18 mouse cellular contexts compared by ENCODE assay signal in the genomic region with DNA sequence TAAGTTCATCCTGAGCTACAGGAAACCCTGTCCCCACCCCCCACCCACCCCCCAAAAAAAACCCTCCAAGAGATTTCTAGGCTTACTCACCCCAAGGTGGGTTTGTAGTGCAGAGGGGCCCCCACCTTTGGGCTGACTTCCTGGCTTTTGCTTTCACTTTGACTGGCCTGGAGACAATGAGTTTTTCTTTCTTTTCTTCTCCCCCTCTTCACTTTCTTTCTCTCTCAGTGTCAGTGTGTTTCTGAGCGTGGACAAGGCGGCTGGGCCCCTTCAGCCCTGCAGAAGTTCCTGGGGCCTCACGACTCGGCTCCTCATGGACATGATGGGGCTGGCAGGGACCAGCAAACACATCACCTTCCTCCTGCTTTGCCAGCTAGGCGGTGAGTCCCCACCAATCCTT. TPM values are rescaled to one million over a fixed set of nuclear protein-coding genes. Genes with fewer than 3 reads are reported as not detected.
DNase-seq lines count a peak whose midpoint lies in the region; ATAC-seq lines count a peak whose summit lies in the region.
"Had no signal": no experiment of that assay in that cellular context is flagged by ENCODE, and none has a peak within 500 bp of the region (broad histone marks: within the 10 kb centered on the region; RNA-seq: fewer than 3 reads in every experiment).

A gene (plus strand): TSS at position 211 of the 400 bp plus-strand sequence.

- H3K9me3 ChIP-seq in intestine, embryonic 16.5 days (ENCODE audit: control insufficient read depth, low read length) = no peaks in the 10 kb centered on the region
- H3K9me3 ChIP-seq in intestine, embryonic 15.5 days = no peaks in the 10 kb centered on the region
- no peaks in the 10 kb centered on the region for H3K9me3 ChIP-seq in neural tube, embryonic 15.5 days (replicated peaks)
- H3K9me3 ChIP-seq in kidney, embryonic 14.5 days (ENCODE audit: control insufficient read depth, low read length) = no peaks in the 10 kb centered on the region
- H3K9me3 ChIP-seq in hindbrain, embryonic 10.5 days = no peaks in the 10 kb centered on the region
- H3K9me3 ChIP-seq: forebrain, embryonic 15.5 days had no signal

- no peak within 1 kb of the TSS for H3K27ac ChIP-seq in intestine, embryonic 16.5 days (ENCODE audit: low read length)
- H3K27ac ChIP-seq in intestine, embryonic 15.5 days = no peak within 1 kb of the TSS
- no peak within 1 kb of the TSS for H3K27ac ChIP-seq in neural tube, embryonic 15.5 days (replicated peaks)
- no peak within 1 kb of the TSS for H3K27ac ChIP-seq in kidney, embryonic 14.5 days (ENCODE audit: low read depth, low read length)
- no peak within 1 kb of the TSS for H3K27ac ChIP-seq in hindbrain, embryonic 10.5 days
- H3K27ac ChIP-seq: forebrain, embryonic 15.5 days had no signal

- H3K4me2 ChIP-seq in intestine, embryonic 16.5 days (ENCODE audit: low read depth, low read length) = no peak within 1 kb of the TSS
- no peak within 1 kb of the TSS for H3K4me2 ChIP-seq in intestine, embryonic 15.5 days (replicated peaks)
- H3K4me2 ChIP-seq in neural tube, embryonic 15.5 days = no peak within 1 kb of the TSS
- H3K4me2 ChIP-seq in kidney, embryonic 14.5 days (replicated peaks; ENCODE audit: low read depth, low read length) = no peak within 1 kb of the TSS
- H3K4me2 ChIP-seq: forebrain, embryonic 15.5 days; midbrain, embryonic 11.5 days had no signal

- peak; percentile 69 for DNase-seq in CD4-positive, CD25-positive, alpha-beta regulatory T cell, adult 2 months (ENCODE audit: low read depth, low spot score)
- peak; percentile 36 for DNase-seq in splenic B cell, adult 2 months (ENCODE audit: low read depth, low spot score)
- no peak for DNase-seq in hindbrain, embryonic 10.5 days (ENCODE audit: low spot score)
- DNase-seq: adrenal gland, postnatal 36 days; cerebellum, adult 11 months; gastrocnemius, postnatal 25 days; kidney, postnatal 4 days; lung, adult 2 months had no signal

- H3K36me3 ChIP-seq in intestine, embryonic 16.5 days (ENCODE audit: control insufficient read depth, insufficient read depth, low read length) = no peaks in the 10 kb centered on the region
- no peaks in the 10 kb centered on the region for H3K36me3 ChIP-seq in intestine, embryonic 15.5 days
- H3K36me3 ChIP-seq in splenic B cell, adult 2 months (ENCODE audit: control insufficient read depth, insufficient read depth, low read length, poor library complexity, severe bottlenecking) = no peaks in the 10 kb centered on the region
- no peaks in the 10 kb centered on the region for H3K36me3 ChIP-seq in neural tube, embryonic 15.5 days
- no peaks in the 10 kb centered on the region for H3K36me3 ChIP-seq in kidney, embryonic 14.5 days (ENCODE audit: control insufficient read depth, insufficient read depth, low read length)
- H3K36me3 ChIP-seq in hindbrain, embryonic 10.5 days = no peaks in the 10 kb centered on the region
- H3K36me3 ChIP-seq: forebrain, embryonic 15.5 days had no signal

- WGBS in intestine, embryonic 16.5 days = 63% methylated on average over 5 of the region's 5 CpGs
- WGBS in intestine, embryonic 15.5 days = 63% methylated on average over 5 of the region's 5 CpGs
- WGBS in neural tube, embryonic 15.5 days = 57% methylated on average over 5 of the region's 5 CpGs
- WGBS in kidney, embryonic 14.5 days = 75% methylated on average over 5 of the region's 5 CpGs
- 68% methylated on average over 5 of the region's 5 CpGs for WGBS in hindbrain, embryonic 10.5 days

- no peak within 1 kb of the TSS for H3K4me3 ChIP-seq in intestine, embryonic 16.5 days (ENCODE audit: low read length)
- H3K4me3 ChIP-seq in intestine, embryonic 15.5 days (replicated peaks) = no peak within 1 kb of the TSS
- no peak within 1 kb of the TSS for H3K4me3 ChIP-seq in neural tube, embryonic 15.5 days (replicated peaks)
- H3K4me3 ChIP-seq in kidney, embryonic 14.5 days (ENCODE audit: low read length) = no peak within 1 kb of the TSS
- H3K4me3 ChIP-seq in hindbrain, embryonic 10.5 days = no peak within 1 kb of the TSS
- H3K4me3 ChIP-seq: forebrain, embryonic 15.5 days had no signal

- ATAC-seq in intestine, embryonic 16.5 days = no peak
- no peak for ATAC-seq in intestine, embryonic 15.5 days
- ATAC-seq in inflammation-experienced regulatory T-cells, adult 6 months = peak; percentile 65
- no peak for ATAC-seq in neural tube, embryonic 15.5 days (ENCODE audit: low FRiP score)
- no peak for ATAC-seq in kidney, embryonic 14.5 days (ENCODE audit: low FRiP score, low TSS enrichment)
- ATAC-seq: forebrain, embryonic 15.5 days; intestine, postnatal 0 days had no signal

- H3K4me1 ChIP-seq in intestine, embryonic 16.5 days (ENCODE audit: control insufficient read depth, insufficient read depth, low read length) = peaks cover 19% of the 10 kb centered on the region
- peaks cover 13% of the 10 kb centered on the region for H3K4me1 ChIP-seq in intestine, embryonic 15.5 days (replicated peaks)
- peaks cover 16% of the 10 kb centered on the region for H3K4me1 ChIP-seq in neural tube, embryonic 15.5 days
- peaks cover 15% of the 10 kb centered on the region for H3K4me1 ChIP-seq in kidney, embryonic 14.5 days (ENCODE audit: control insufficient read depth, insufficient read depth, low read length)
- H3K4me1 ChIP-seq in hindbrain, embryonic 10.5 days (replicated peaks) = peaks cover 31% of the 10 kb centered on the region

- H3K9ac ChIP-seq in intestine, embryonic 16.5 days (ENCODE audit: low read depth, low read length) = peak within 1 kb of the TSS; percentile 33; the same call in 1 of the 2 replicates
- no peak within 1 kb of the TSS for H3K9ac ChIP-seq in intestine, embryonic 15.5 days
- H3K9ac ChIP-seq in neural tube, embryonic 15.5 days (replicated peaks) = no peak within 1 kb of the TSS
- no peak within 1 kb of the TSS for H3K9ac ChIP-seq in kidney, embryonic 14.5 days (ENCODE audit: low read depth, low read length)
- H3K9ac ChIP-seq: forebrain, embryonic 15.5 days had no signal

- peaks cover 7% of the 10 kb centered on the region for H3K27me3 ChIP-seq in intestine, embryonic 16.5 days (replicated peaks; ENCODE audit: control insufficient read depth, insufficient read depth, low read length)
- peaks cover 10% of the 10 kb centered on the region for H3K27me3 ChIP-seq in intestine, embryonic 15.5 days (replicated peaks)
- no peaks in the 10 kb centered on the region for H3K27me3 ChIP-seq in splenic B cell, adult 2 months (ENCODE audit: control insufficient read depth, insufficient read depth, low read length, poor library complexity, severe bottlenecking)
- H3K27me3 ChIP-seq in neural tube, embryonic 15.5 days (replicated peaks) = peaks cover 37% of the 10 kb centered on the region
- peaks cover 22% of the 10 kb centered on the region for H3K27me3 ChIP-seq in kidney, embryonic 14.5 days (ENCODE audit: control insufficient read depth, insufficient read depth, low read length)
- peaks cover 76% of the 10 kb centered on the region for H3K27me3 ChIP-seq in hindbrain, embryonic 10.5 days (ENCODE audit: insufficient read depth, poor library complexity, severe bottlenecking)

RNA-seq across cellular contexts. Expression of the gene that starts here (rescaled TPM):
- polyA plus RNA-seq in intestine, embryonic 16.5 days (2015; fragmentation: Nextera tagmentation; extraction: Ambion mirVana) = 0.27 and 0.34 TPM in 2 replicates
- 0.29 and 0.40 TPM in 2 replicates for polyA plus RNA-seq in intestine, embryonic 15.5 days (2015; fragmentation: Nextera tagmentation; extraction: Ambion mirVana)
- 10 to 100 TPM; 13.8 to 38.5 (median 18.3) TPM for polyA plus RNA-seq in inflammation-experienced regulatory T-cells, adult 6 months (2017; shearing (Covaris generic))
- polyA plus RNA-seq in neural tube, embryonic 15.5 days (2015; fragmentation: Nextera tagmentation; extraction: Ambion mirVana) = 0.14 and 1.4 TPM in 2 replicates
- not detected in 2 replicates for polyA plus RNA-seq in kidney, embryonic 14.5 days (2014; fragmentation: Nextera tagmentation; extraction: Ambion mirVana)
- 0.05 TPM in 1 of 2 replicates, not detected in the other for polyA plus RNA-seq in hindbrain, embryonic 10.5 days (2016; fragmentation: Nextera tagmentation; extraction: Ambion mirVana)
- polyA plus RNA-seq: heart, embryonic 14.5 days; neural tube, embryonic 14.5 days had no signal
